Mouse (Mus musculus) brain, embryonic 14.5 days (tissue): ENCODE measurements around the gene Col23a1. TPM values are rescaled to one million over a fixed set of nuclear protein-coding genes. Genes with fewer than 3 reads are reported as not detected.

Source experiments
- DNase-seq: peaks from one replicate; pipeline ENCODE4 v3.0.0-alpha.2; 2011; ENCODE audit warnings: low read depth
- CTCF ChIP-seq: fragments of 200-500 bp; IDR thresholded peaks from 2 replicates; pipeline ENCODE4 v1.5.1; 2012; ENCODE audit warnings: inconsistent platforms, mild to moderate bottlenecking, moderate library complexity, borderline replicate concordance; ENCODE audit not compliant: insufficient read depth, insufficient read length; ENCODE audit errors: extremely low read depth
- POLR2A ChIP-seq: fragments of 200-500 bp; IDR thresholded peaks from 2 replicates; pipeline ENCODE4 v1.6.1; 2012; ENCODE audit warnings: mild to moderate bottlenecking, inconsistent platforms, borderline replicate concordance; ENCODE audit not compliant: poor library complexity, insufficient read depth, insufficient read length, severe bottlenecking; ENCODE audit errors: extremely low read depth
- polyA plus RNA-seq: library from polyadenylated mRNA; depleted of rRNA; stranded (reverse); fragments of >200 nt; gene quantifications from 2 replicates; pipeline ENCODE4 v1.2.3, GENCODE M21; 2012

The Col23a1 gene
- polyA plus RNA-seq, 1 experiment, result 9.2 TPM

DNA sequence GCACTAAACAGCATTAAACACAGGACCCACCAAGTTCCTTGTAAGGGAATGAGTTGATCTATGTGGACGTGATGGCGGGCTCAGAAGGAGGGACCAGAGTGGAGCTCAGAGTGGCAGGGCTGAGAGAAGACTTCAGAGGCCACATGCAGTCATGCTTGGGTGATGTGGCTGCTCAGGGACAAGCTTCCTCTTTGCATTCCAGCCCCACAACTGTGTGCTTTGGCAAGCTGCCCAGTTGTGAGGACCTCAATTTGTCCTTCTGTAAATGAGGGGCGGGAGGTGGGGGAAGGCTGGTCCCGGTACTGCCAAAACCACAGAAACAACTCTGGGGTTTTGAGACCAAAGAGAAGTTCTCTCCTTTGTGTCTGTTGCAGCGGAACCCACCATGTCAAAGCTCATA, 261.5 kb downstream of the Col23a1 start:
- no peak for TF ChIP-seq POLR2A
- no peak for TF ChIP-seq CTCF
- DNase-seq, result peak; percentile 53

DNA sequence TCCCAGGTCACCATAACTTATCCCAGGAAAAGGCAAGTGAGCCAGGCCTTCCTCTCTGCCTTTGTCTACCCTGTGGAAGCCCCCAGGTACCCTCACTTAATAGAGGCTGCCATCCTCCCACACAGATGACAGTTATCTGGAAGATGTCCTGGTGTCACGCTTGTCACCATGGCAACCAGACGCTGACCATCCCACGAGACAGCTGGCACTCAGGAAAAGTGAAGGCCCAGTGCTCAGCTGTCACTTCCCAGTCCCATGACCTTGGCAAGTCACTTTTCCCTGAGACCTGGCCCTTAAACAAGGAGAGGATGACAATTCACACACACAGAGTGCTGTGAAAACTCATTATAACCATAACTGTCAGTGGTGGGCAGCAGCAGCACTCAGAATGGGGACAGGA, 262.4 kb downstream of the Col23a1 start:
- no peak for DNase-seq
- no peak for TF ChIP-seq POLR2A
- TF ChIP-seq CTCF, result no peak

DNA sequence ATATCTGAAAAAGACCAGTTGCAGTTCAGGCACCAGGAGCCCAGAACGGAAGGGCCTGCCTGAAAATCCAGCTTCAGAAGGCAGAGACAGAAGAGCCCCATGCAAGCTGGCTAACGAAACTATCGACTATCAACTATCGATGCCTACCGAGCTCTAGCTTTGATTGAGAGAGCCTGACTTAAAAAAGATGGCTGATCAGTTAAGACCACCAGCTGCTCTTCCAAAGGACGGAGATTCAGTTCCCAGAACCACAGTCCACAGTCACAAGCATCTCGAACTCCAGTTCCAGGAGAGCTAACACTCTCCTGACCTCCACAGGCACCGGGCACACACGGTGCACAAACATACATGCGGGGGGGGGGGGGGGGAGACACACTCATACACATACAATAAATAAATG, 264.9 kb downstream of the Col23a1 start:
- TF ChIP-seq POLR2A, result no peak
- no peak for TF ChIP-seq CTCF
- DNase-seq, result peak; percentile 64

DNA sequence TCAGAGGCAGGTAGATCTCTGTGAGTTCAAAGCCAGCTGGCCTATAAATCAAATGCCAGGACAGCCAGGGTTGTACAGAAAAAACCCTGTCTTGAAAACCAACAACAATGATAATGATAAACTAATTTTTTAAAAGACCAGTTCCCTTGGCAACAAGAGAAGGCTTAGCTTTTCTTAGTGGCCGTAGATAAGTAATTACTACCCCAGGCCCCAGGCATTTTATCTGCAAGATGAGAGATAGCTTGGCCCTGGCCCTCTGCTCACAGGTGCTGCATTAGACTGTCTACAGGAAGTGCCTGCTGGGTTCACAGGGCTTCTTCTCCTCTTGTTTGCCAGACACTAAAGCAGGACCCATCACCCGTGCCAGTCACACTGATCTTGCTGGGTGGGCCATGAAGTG, 265.3 kb downstream of the Col23a1 start:
- no peak for DNase-seq
- TF ChIP-seq POLR2A (no peak), CTCF (no peak)

DNA sequence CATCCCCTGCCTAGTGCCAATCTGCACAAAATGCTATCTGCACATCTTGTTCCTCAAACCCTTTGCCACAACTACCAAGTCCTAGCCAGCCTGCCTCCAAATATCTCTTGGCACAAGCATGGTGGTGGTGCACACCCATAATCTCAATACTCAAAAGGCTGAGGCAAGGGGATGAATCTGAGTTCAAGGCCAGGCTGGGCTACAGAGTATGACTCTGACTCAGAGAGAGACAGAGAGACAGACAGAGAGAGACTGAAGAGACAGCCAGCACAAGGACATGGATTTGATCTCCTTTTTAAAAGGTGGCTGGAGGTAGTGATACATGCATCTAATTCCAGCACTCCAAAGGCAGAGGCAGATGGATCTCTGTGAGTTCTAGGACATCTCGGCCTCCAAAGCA, 273.6 kb downstream of the Col23a1 start:
- DNase-seq, result no peak
- TF ChIP-seq CTCF (no peak), POLR2A (no peak)

DNA sequence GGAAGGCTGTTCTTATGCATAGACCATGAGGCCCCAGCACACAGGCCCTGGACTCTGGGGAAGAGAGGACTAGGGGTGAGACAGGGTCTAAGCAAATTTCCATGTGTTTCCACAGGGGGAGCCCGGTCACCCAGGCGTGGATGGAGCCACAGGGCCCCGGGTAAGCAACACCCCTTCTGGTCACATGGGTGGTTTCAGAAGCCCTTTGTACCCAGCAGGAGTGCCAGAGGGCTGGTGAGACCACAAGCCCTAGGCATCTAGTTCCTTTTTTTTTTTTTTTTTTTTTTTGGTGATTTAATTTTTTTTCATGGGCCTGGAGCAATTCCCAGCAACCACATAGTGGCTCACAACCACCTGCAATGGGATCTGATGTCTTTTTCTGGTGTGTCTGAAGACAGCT, 275.3 kb downstream of the Col23a1 start:
- TF ChIP-seq POLR2A (no peak), CTCF (no peak)
- no peak for DNase-seq

DNA sequence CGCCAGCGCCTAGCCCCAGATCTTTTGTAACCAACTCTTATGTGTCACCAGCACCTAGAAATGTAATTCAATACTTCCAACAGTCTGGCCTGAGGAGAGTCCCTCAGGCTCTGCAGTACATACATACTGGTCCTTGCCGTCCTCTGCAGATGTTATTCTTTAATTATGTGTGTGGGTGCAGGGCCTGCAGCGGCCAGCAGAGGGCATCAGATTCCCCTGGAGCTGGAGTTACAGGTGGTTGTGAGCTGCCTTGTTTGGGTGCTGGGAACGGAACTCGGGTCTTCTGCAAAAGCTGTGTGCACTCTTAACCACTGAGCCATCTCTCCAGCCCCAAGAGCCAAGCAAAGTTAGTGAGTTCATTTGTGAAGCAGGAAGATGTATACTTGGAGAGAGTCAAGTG, 276.2 kb downstream of the Col23a1 start:
- no peak for DNase-seq
- TF ChIP-seq POLR2A, result no peak
- TF ChIP-seq CTCF, result peak; percentile 35; the same call in 1 of the 2 replicates

DNA sequence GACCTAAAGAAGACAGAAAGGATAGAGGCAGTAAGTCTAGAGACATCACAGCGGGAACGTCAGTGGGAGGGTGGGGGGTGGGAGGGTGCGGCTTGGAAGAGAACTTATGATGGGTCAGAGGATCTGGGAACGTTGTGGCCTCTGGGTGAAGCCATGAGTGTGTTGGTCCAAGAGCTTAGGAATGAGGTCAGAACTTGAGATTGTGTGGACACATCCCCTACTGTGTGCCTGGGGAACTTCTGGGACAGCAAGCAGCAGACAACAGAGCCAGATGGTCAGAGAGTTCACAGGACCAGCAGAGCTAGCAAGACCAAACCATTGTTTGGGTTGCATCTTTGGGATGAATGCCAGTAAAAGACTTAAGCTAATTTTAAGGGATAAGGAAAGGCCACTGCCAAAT, 279.1 kb downstream of the Col23a1 start:
- TF ChIP-seq POLR2A (no peak), CTCF (no peak)
- no peak for DNase-seq

DNA sequence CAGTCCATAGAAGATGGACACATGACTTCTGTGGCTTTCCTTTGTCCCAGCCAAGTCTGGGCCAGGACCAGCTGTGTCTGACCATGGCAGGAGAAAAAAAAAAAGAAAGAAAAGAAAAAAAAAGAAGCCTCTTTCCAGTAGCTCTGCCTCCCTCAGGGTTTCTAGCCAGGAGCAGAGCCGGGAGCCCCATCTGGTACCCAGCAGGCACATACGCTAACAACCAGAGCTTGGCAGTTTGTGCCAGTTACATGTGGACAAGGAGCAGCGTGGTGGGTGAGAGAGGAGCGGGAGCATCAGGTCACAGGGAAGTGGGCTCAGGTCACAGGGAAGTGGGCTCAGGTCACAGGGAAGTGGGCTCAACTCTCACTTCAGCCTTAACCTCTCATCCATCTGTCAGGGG, 286.7 kb downstream of the Col23a1 start:
- DNase-seq, result peak; percentile 59
- TF ChIP-seq CTCF (no peak), POLR2A (no peak)

DNA sequence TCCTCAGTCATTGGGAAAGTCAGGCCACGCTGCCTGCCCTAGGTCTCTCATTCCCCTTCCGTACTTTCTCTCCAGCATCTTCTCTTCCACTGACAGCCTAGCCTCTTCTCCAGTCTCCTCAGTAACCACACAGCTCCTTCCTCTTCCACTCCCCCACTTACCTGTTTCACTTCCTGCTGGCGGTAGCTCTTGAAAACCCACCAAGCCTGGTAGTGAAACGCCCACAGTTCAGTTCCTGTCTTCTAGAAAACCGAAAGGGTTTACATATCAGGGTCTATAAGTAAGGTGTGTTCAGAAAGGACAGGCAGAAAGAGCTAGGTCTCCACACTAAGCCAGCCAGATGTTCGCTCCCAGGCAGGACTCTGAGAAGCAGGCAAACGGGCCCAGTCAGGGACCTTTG, 287.9 kb downstream of the Col23a1 start:
- TF ChIP-seq POLR2A, result no peak
- no peak for TF ChIP-seq CTCF
- DNase-seq, result no peak

DNA sequence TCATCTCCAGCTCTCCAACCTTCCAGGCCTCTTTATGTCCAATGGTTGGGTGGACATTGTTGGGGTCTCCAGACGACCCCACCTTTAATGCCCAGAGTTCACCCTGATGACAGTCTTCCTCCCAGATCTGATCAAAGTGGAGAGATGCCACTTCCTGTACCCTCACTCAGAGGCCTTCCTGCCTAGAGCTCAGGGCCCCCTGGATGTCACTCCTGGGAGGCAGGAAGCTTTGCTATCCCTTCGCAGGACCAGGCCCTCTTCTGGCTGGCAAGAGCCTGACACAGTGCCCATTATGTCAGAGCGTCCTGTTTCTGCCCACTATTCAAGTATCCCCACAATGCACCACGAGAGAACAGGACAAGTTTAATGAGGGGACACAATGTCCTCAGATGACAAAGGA, 289.3 kb downstream of the Col23a1 start:
- DNase-seq, result no peak
- TF ChIP-seq POLR2A (no peak), CTCF (no peak)

DNA sequence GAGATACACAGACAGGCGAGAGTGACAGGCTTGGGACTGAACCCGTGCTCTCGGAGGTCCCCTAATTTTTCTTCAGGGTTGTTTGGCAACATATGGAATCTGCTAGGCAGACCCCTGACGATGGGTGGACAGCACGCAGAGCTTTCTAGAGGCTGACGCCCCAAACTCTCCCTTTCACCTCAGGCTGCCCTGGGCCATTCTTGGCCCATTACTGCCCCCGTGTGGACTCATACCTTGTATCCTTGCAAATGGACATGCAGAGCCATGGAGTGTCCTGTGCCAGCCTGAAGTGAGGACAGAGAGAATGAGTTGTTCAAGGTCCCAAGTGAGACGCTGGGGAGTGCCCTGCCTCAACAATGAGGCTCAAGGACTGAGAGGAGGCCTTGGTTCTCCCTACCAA, 293.0 kb downstream of the Col23a1 start:
- peak; percentile 69 for DNase-seq
- TF ChIP-seq CTCF, result peak; percentile 65; the same call in 1 of the 2 replicates
- no peak for TF ChIP-seq POLR2A

DNA sequence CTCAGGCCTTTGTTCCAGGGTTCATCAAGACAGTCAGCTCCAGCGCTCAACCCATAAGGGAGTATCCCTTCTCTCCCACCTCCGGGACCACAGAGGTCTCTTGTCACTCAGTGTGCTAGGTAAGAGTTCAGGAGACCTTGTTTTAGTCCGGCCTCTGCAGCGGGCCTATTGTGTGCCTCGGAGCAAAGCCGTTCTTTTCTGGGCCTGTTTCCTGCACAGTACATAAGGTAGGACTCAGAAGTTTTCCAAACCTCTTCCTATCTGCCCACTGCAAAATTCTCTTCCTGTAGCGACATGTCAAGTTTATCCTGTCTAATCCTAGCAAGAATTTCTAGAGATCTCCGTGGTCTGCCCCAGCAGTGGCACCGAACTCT, 294.3 kb downstream of the Col23a1 start:
- TF ChIP-seq CTCF (no peak), POLR2A (no peak)
- no peak for DNase-seq

DNA sequence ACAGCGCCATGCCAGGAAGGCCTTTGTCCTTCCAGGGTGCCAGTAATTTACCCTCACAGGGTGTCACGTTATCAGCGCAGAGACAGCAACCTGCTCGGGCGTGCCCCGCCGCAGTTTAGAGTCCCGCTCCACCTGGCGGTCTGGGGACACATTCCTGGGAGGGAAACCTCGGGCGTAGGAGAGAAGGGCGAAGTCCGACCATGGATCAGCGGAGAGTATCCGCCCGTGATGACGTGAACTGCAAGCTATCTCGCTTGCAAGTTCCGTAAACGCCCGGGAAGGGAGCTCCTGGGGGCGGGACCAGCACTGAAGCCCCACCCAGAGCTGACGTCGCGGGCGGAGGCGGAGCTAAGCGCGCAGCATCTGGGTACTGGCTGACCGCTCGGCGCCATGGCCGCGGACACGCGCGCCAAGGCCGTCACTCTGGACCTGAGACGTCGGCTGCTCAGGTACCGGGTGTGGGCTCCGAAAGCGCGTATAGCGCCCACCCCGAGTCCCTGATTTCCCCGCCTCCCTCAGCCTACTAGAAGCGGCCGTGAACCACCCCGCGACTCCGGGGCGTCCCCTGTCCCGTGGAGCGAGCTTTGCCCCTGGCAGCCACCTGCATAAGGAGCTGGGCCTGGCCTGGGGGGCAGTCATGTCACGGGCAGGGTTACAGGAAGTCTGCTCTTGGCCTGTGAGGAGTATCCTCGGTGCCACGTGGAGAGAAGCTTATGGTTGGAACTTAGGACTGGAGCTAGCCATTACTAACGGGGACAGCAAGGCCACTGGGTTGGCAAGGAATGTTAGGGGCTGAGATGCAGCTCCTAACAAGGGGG, 294.9 kb downstream of the Col23a1 start, which contains the start of gene Phykpl:
TSS of gene Phykpl (plus strand) at position 327 of the 818 bp plus-strand sequence.
- peak; percentile 84 for TF ChIP-seq POLR2A
- TF ChIP-seq CTCF, result 0 out of 2 replicates have a peak, but pooled peaks have one; percentile 24
- peak; percentile 99 for DNase-seq
